Comparison of ENCODE assay signal across 15 mouse cellular contexts in genomic region chr6:90625207-90625994, GRCm38 (mm10). TPM values are rescaled to one million over a fixed set of nuclear protein-coding genes. Genes with fewer than 3 reads are reported as not detected.
DNase-seq lines count a peak whose midpoint lies in the region; ATAC-seq and TF ChIP-seq lines count a peak whose summit lies in the region.
"Had no signal": no experiment of that assay in that cellular context is flagged by ENCODE, and none has a peak within 500 bp of the region (broad histone marks: within the 10 kb centered on the region; RNA-seq: fewer than 3 reads in every experiment).

No protein-coding gene starts in this region.

- H3K4me3 ChIP-seq in kidney, embryonic 15.5 days (replicated peaks): no peak overlapping the region
- no peak overlapping the region for H3K4me3 ChIP-seq in MEL (ENCODE audit: control insufficient read depth in 1 of 2, insufficient read depth in 1 of 2, low read depth in 2 of 2, low read length in 2 of 2)
- H3K4me3 ChIP-seq in liver, embryonic 14.5 days (ENCODE audit: insufficient read depth in 1 of 2, low read depth in 2 of 2, low read length in 2 of 2): peak overlapping the region; percentile 52 to 54
- H3K4me3 ChIP-seq: heart, embryonic 15.5 days; limb, embryonic 12.5 days had no signal

- H3K9ac ChIP-seq in kidney, embryonic 15.5 days: no peak overlapping the region
- H3K9ac ChIP-seq in MEL (ENCODE audit: control insufficient read depth, low read depth, low read length, poor library complexity, severe bottlenecking): peak overlapping the region; percentile 27
- H3K9ac ChIP-seq in liver, embryonic 14.5 days (replicated peaks): peak overlapping the region; percentile 65
- H3K9ac ChIP-seq: heart, embryonic 15.5 days; limb, embryonic 12.5 days had no signal

- TF ChIP-seq CTCF in MEL (IDR thresholded peaks at IDR 0.05 in 2 of 3, conservative IDR thresholded peaks at IDR 0.05 in 1 of 3; ENCODE audit: control insufficient read depth in 1 of 3, insufficient read depth in 1 of 3, low read depth in 2 of 3, low read length in 3 of 3, poor library complexity in 1 of 3, severe bottlenecking in 1 of 3): peak in 2 of 3 experiments; percentile 9 to 34; a peak in 2 of 6 replicates
- peak; percentile 72 for TF ChIP-seq CTCF in liver, embryonic 14.5 days (IDR thresholded peaks at IDR 0.05; ENCODE audit: low read depth)

- intact Hi-C loops in heart, postnatal 25 days (cut with DNase I): no loop called here

- ATAC-seq in kidney, embryonic 15.5 days (replicated peaks; ENCODE audit: low FRiP score): no peak
- no peak for ATAC-seq in liver, embryonic 14.5 days (ENCODE audit: insufficient read depth)
- ATAC-seq: forebrain, embryonic 16.5 days had no signal

- peaks cover 37% of the 10 kb centered on the region for H3K79me2 ChIP-seq in MEL (ENCODE audit: control insufficient read depth, insufficient read depth, low read length, poor library complexity)

- 0 out of 2 replicates have a peak overlapping the region, but pooled peaks have one; percentile 1 for H3K27ac ChIP-seq in kidney, embryonic 15.5 days
- peak overlapping the region; percentile 98 for H3K27ac ChIP-seq in MEL (ENCODE audit: control insufficient read depth, low read depth, low read length)
- H3K27ac ChIP-seq in liver, embryonic 14.5 days: peak overlapping the region; percentile 97
- H3K27ac ChIP-seq: heart, embryonic 15.5 days; limb, embryonic 12.5 days; macrophage had no signal

- WGBS in kidney, embryonic 15.5 days: 78% methylated on average over 7 of the region's 7 CpGs
- WGBS in liver, embryonic 14.5 days (ENCODE audit: insufficient replicate concordance): 72% methylated on average over 7 of the region's 7 CpGs

- TF ChIP-seq EP300 in MEL (IDR thresholded peaks at IDR 0.05; ENCODE audit: low read depth in 1 of 2, low read length in 2 of 2): no peak
- TF ChIP-seq EP300 in liver, embryonic 14.5 days (IDR thresholded peaks at IDR 0.05; ENCODE audit: low read depth): 0 out of 2 replicates have a peak, but pooled peaks have one; percentile 24

- peaks cover 47% of the 10 kb centered on the region for H3K4me1 ChIP-seq in kidney, embryonic 15.5 days
- H3K4me1 ChIP-seq in MEL (ENCODE audit: control insufficient read depth in 1 of 2, insufficient read depth in 2 of 2, low read length in 2 of 2): peaks cover 32 to 71% of the 10 kb centered on the region in 2 experiments; a peak in 3 of 4 replicates
- peaks cover 51 to 59% of the 10 kb centered on the region in 2 experiments for H3K4me1 ChIP-seq in liver, embryonic 14.5 days (replicated peaks; ENCODE audit: control insufficient read depth in 2 of 2, insufficient read depth in 2 of 2, low read length in 1 of 2)

- H3K4me2 ChIP-seq in kidney, embryonic 15.5 days: no peak overlapping the region
- peak overlapping the region; percentile 92 for H3K4me2 ChIP-seq in liver, embryonic 14.5 days (ENCODE audit: low read depth)
- H3K4me2 ChIP-seq: heart, embryonic 15.5 days; limb, embryonic 12.5 days had no signal

- H3K27me3 ChIP-seq in kidney, embryonic 15.5 days: no peaks in the 10 kb centered on the region
- no peaks in the 10 kb centered on the region for H3K27me3 ChIP-seq in MEL (ENCODE audit: control insufficient read depth in 1 of 2, insufficient read depth in 2 of 2, low read length in 2 of 2)
- no peaks in the 10 kb centered on the region for H3K27me3 ChIP-seq in liver, embryonic 14.5 days (ENCODE audit: control insufficient read depth, insufficient read depth, low read length)
- H3K27me3 ChIP-seq: heart, embryonic 15.5 days; limb, embryonic 12.5 days had no signal

- TF ChIP-seq RAD21 in MEL (IDR thresholded peaks at IDR 0.05; ENCODE audit: low read depth, low read length): peak; percentile 5; the same call in 1 of the 2 replicates

- TF ChIP-seq POLR2A in MEL (IDR thresholded peaks at IDR 0.05; ENCODE audit: control insufficient read depth in 1 of 2, insufficient read depth in 1 of 2, low read depth in 1 of 2, low read length in 2 of 2, poor library complexity in 1 of 2): no peak

- no peaks in the 10 kb centered on the region for H3K9me3 ChIP-seq in kidney, embryonic 15.5 days (replicated peaks)
- no peaks in the 10 kb centered on the region for H3K9me3 ChIP-seq in MEL (replicated peaks; ENCODE audit: insufficient read depth, low read length)
- H3K9me3 ChIP-seq in liver, embryonic 14.5 days (ENCODE audit: control insufficient read depth, low read length): no peaks in the 10 kb centered on the region
- H3K9me3 ChIP-seq: heart, embryonic 15.5 days; limb, embryonic 12.5 days had no signal

- H3K36me3 ChIP-seq in kidney, embryonic 15.5 days: no peaks in the 10 kb centered on the region
- peaks cover 7 to 58% of the 10 kb centered on the region in 2 experiments for H3K36me3 ChIP-seq in MEL (ENCODE audit: control insufficient read depth in 1 of 2, insufficient read depth in 2 of 2, low read length in 2 of 2)
- H3K36me3 ChIP-seq in liver, embryonic 14.5 days (replicated peaks; ENCODE audit: control insufficient read depth, insufficient read depth, low read depth): peaks cover 50% of the 10 kb centered on the region
- H3K36me3 ChIP-seq: heart, embryonic 15.5 days; limb, embryonic 12.5 days had no signal

- DNase-seq in heart, adult 11 months: peak; percentile 92
- DNase-seq in heart, postnatal 25 days (ENCODE audit: low spot score): no peak
- no peak for DNase-seq in kidney, adult 18-20 months
- no peak for DNase-seq in MEL (ENCODE audit: low read depth, low spot score)
- no peak for DNase-seq in liver, embryonic 14.5 days (ENCODE audit: low read depth in 3 of 3, low spot score in 3 of 3)
- DNase-seq in left cerebral cortex, adult 9 months (ENCODE audit: low spot score in 2 of 2): no peak
- DNase-seq in right cerebral cortex, postnatal 36 days (ENCODE audit: low spot score in 2 of 2): no peak
- DNase-seq: cerebellum, adult 18-20 months; layer of hippocampus, adult 9-11 months; right cerebral cortex, postnatal 4 days had no signal

TF ChIP-seq in MEL, 35 proteins besides CTCF, POLR2A, EP300 and RAD21:
- no peak for TF ChIP-seq TBP (IDR thresholded peaks at IDR 0.05; ENCODE audit: low read depth, low read length)
- TF ChIP-seq SMC3 (IDR thresholded peaks at IDR 0.05; ENCODE audit: low read depth, low read length): peak; percentile 37; the same call in 1 of the 2 replicates
TF ChIP-seq in MEL: peak in this region for 1.

RNA-seq across cellular contexts. Expression of gene Slc41a3, which starts 20.9 kb away (rescaled TPM):
- total RNA-seq in heart, postnatal 25 days (2021): 100 to 1,000 TPM in 1 of 2 experiments, 10 to 100 TPM in 1; 51.0 to 103 TPM
- 6.2 and 7.6 TPM in 2 replicates for polyA plus RNA-seq in kidney, embryonic 15.5 days (2015; fragmentation: Nextera tagmentation; extraction: Ambion mirVana)
- 54.7 and 65.8 TPM in 2 replicates for total RNA-seq in MEL (2012; rRNA removed)
- polyA plus RNA-seq in MEL (2012; ENCODE audit: insufficient read depth in 1 of 2, insufficient read length in 2 of 2, low read depth in 1 of 2, low replicate concordance in 2 of 2, missing spikeins in 1 of 2): 10 to 100 TPM in 1 of 2 experiments, not detected in 1; 70.4 TPM
- 23.5 and 25.3 TPM in 2 replicates for polyA plus RNA-seq in liver, embryonic 14.5 days (2012; rRNA removed)
- polyA plus RNA-seq in liver, embryonic 14.5 days (2014; fragmentation: Nextera tagmentation; extraction: Ambion mirVana): 27.6 and 30.6 TPM in 2 replicates

Comparison
In these comparisons a context has a peak if more than half of its experiments do, and no peak if none do; other contexts are left out.
1. H3K27ac ChIP-seq: peak in every context shown above with its lines; median percentile 98 in MEL; 97 in liver, embryonic 14.5 days; 1 in kidney, embryonic 15.5 days.
2. H3K4me3 ChIP-seq: peak in liver, embryonic 14.5 days (2 of 2); none in kidney, embryonic 15.5 days (single experiment) and MEL (0 of 2).